Mouse (Mus musculus) left cerebral cortex, postnatal 36 days (tissue): Measurements from ENCODE around the gene Tsc2. TPM values are rescaled to one million over a fixed set of nuclear protein-coding genes. Genes with fewer than 3 reads are reported as not detected.

Experiments
- DNase-seq, 2 experiments: peaks; one replicate each; pipeline ENCODE4 v3.0.0; 2021 to 2022; ENCODE audit warnings: low spot score in 2 of 2, mixed read lengths in 1 of 2
- intact Hi-C: fragments of 180-260 bp; cut with DNase I; formaldehyde crosslinking; loops from one replicate; pipeline ENCODE4 v1.15.1; 2025
- microRNA-seq: library from miRNA; unstranded; fragments of <30 nt; microRNA quantifications from one replicate; pipeline ENCODE4 v1.2.0, GENCODE M21; 2022
- total RNA-seq, 2 experiments: library from RNA; stranded (reverse); gene quantifications; 2 replicates each; pipeline ENCODE4 v1.2.3; 2021

The Tsc2 gene
- total RNA-seq, 2 experiments from 2014 or later = 116 to 157 TPM

- peak; percentile 97 to 99 for DNase-seq
- intact Hi-C loops = loop anchor here (2.0 to 5.0 kb wide), 3 partner anchors 15 to 117 kb away; partner anchors contain the start of genes Nthl1, Rab26, Tsc2 and Zfp598
Observed at GRCm38 (mm10) chr17:24549618-24550415, 82.6 kb downstream of the Tsc2 start, which contains the start of gene Pkd1. TSS of gene Pkd1 (plus strand) at chr17:24549834.

- DNase-seq = peak; percentile 64 to 71
- intact Hi-C loops = loop anchor here (5.0 kb wide), 2 partner anchors 83 to 118 kb away; partner anchors contain the start of genes Nthl1, Tsc2 and Zfp598
Observed at GRCm38 (mm10) chr17:24548921-24549617, 83.4 kb downstream of the Tsc2 start.

- intact Hi-C loops = loop anchor here (5.0 kb wide), 2 partner anchors 84 to 119 kb away; partner anchors contain the start of genes Nthl1, Tsc2 and Zfp598
- no peak for DNase-seq
Observed at GRCm38 (mm10) chr17:24548435-24548834, 84.0 kb downstream of the Tsc2 start.

GRCm38 (mm10) chr17:24546234-24546633 lies 86.2 kb downstream of the Tsc2 start:
- intact Hi-C loops = loop anchor here (5.0 kb wide), 2 partner anchors 86 to 121 kb away; partner anchors contain the start of genes Nthl1, Tsc2 and Zfp598
- no peak for DNase-seq

Small RNA genes within 50 kb of the gene (microRNA-seq; reads per million reads assigned to microRNA genes)
- 6.9 reads per million, percentile 24 among the genes with 10 or more reads in this experiment for gene Gm24589

Other genes with a start within 250 kb of the Tsc2 start
- 100 to 1,000 TPM; 125 to 132 TPM for gene Rnps1, start 218.1 kb downstream of the Tsc2 start, total RNA-seq
- gene Eci1, start 206.0 kb downstream of the Tsc2 start, total RNA-seq = 10 to 100 TPM; 26.7 to 30.3 TPM
- gene Dnase1l2, start 189.5 kb downstream of the Tsc2 start, total RNA-seq = 1 to 10 TPM; 3.2 to 7.2 TPM
- 10 to 100 TPM; 26.2 to 40.9 TPM for gene E4f1, start 162.3 kb downstream of the Tsc2 start, total RNA-seq
- 10 to 100 TPM; 60.4 to 75.1 TPM for gene Pgp, start 162.2 kb downstream of the Tsc2 start, total RNA-seq
- gene Bricd5, start 158.7 kb downstream of the Tsc2 start, total RNA-seq = 1 to 10 TPM in 1 of 2 experiments, under 1 TPM in 1; 0.86 to 1.1 TPM
- 10 to 100 TPM; 35.1 to 35.8 TPM for gene Mlst8, start 153.6 kb downstream of the Tsc2 start, total RNA-seq
- gene Caskin1, start 144.0 kb downstream of the Tsc2 start, total RNA-seq = 100 to 1,000 TPM; 110 to 140 TPM
- 10 to 100 TPM; 69.6 to 95.6 TPM for gene Traf7, start 104.7 kb downstream of the Tsc2 start, total RNA-seq
- gene Rab26, start 98.4 kb downstream of the Tsc2 start, total RNA-seq = 10 to 100 TPM; 51.0 to 51.3 TPM
- 10 to 100 TPM; 62.7 to 85.4 TPM for gene Pkd1, start 82.8 kb downstream of the Tsc2 start, total RNA-seq
- gene Nthl1, start 50 bp upstream of the Tsc2 start, total RNA-seq = 1 to 10 TPM; 4.2 to 6.6 TPM
- gene Slc9a3r2, start 17.7 kb upstream of the Tsc2 start, total RNA-seq = 10 to 100 TPM; 51.0 to 51.2 TPM
- 1 to 10 TPM; 1.1 to 1.3 TPM for gene Npw, start 25.8 kb upstream of the Tsc2 start, total RNA-seq
- gene Zfp598, start 37.1 kb upstream of the Tsc2 start, total RNA-seq = 10 to 100 TPM; 30.5 to 45.1 TPM
- 100 to 1,000 TPM; 179 to 200 TPM for gene Syngr3, start 57.3 kb upstream of the Tsc2 start, total RNA-seq
- 10 to 100 TPM; 18.2 TPM for gene Gfer, start 63.5 kb upstream of the Tsc2 start, total RNA-seq
- gene Noxo1, start 63.6 kb upstream of the Tsc2 start, total RNA-seq = 1 to 10 TPM; 2.1 to 2.9 TPM
- gene Tbl3, start 75.0 kb upstream of the Tsc2 start, total RNA-seq = 10 to 100 TPM; 26.9 to 29.6 TPM
- gene Rnf151, start 85.4 kb upstream of the Tsc2 start, total RNA-seq = not detected
- 100 to 1,000 TPM; 291 to 312 TPM for gene Rps2, start 85.5 kb upstream of the Tsc2 start, total RNA-seq
- 100 to 1,000 TPM; 193 to 210 TPM for gene Ndufb10, start 91.8 kb upstream of the Tsc2 start, total RNA-seq
- under 1 TPM; 0.39 to 0.57 TPM for gene Rpl3l, start 95.2 kb upstream of the Tsc2 start, total RNA-seq
- gene Msrb1, start 104.0 kb upstream of the Tsc2 start, total RNA-seq = 10 to 100 TPM; 36.4 to 46.7 TPM
- gene Hs3st6, start 120.4 kb upstream of the Tsc2 start, total RNA-seq = under 1 TPM; 0.36 to 0.44 TPM
- gene Meiob, start 171.7 kb upstream of the Tsc2 start, total RNA-seq = not detected
- 100 to 1,000 TPM; 134 to 153 TPM for gene Hagh, start 207.5 kb upstream of the Tsc2 start, total RNA-seq
- gene Fahd1, start 217.7 kb upstream of the Tsc2 start, total RNA-seq = 10 to 100 TPM; 18.0 to 20.5 TPM
- gene Igfals, start 233.4 kb upstream of the Tsc2 start, total RNA-seq = not detected